In genomic region chr2:158606511-158606964, GRCm38 (mm10) we compare ENCODE assay signal across 13 mouse cellular contexts. TPM values are rescaled to one million over a fixed set of nuclear protein-coding genes. Genes with fewer than 3 reads are reported as not detected.
DNase-seq lines count a peak whose midpoint lies in the region; ATAC-seq lines count a peak whose summit lies in the region.
"Had no signal": no experiment of that assay in that cellular context is flagged by ENCODE, and none has a peak within 500 bp of the region (broad histone marks: within the 10 kb centered on the region; RNA-seq: fewer than 3 reads in every experiment).

No protein-coding gene starts in this region.

- WGBS in forebrain, embryonic 10.5 days = 5% methylated on average over 4 of the region's 4 CpGs
- WGBS in neural tube, embryonic 12.5 days = 6% methylated on average over 4 of the region's 4 CpGs

- H3K4me1 ChIP-seq in forebrain, embryonic 10.5 days = peaks cover 45% of the 10 kb centered on the region
- H3K4me1 ChIP-seq in neural tube, embryonic 12.5 days = peaks cover 13% of the 10 kb centered on the region

- no peak overlapping the region; the same call in 1 of the 2 replicates for H3K4me3 ChIP-seq in forebrain, embryonic 10.5 days
- peak overlapping the region; percentile 51 for H3K4me3 ChIP-seq in neural tube, embryonic 12.5 days

- intact Hi-C loops in left cerebral cortex, postnatal 4 days (cut with DNase I) = loop anchor here (5.0 kb wide), 1 partner anchor 44 kb away; no protein-coding TSS in a partner anchor
- intact Hi-C loops in gastrocnemius, postnatal 36 days (cut with DNase I) = no loop called here

- DNase-seq in left cerebral cortex, postnatal 4 days = peak; percentile 61
- DNase-seq in left cerebral cortex, adult 9 months (ENCODE audit: low spot score in 2 of 2) = no peak
- no peak for DNase-seq in forebrain, embryonic 10.5 days (ENCODE audit: extremely low spot score, low spot score)
- peak; percentile 5 for DNase-seq in induced T-regulatory cell, adult 2 months (ENCODE audit: low read depth)
- no peak for DNase-seq in layer of hippocampus, adult 18-20 months (ENCODE audit: low spot score in 2 of 2)
- no peak for DNase-seq in gastrocnemius, postnatal 36 days
- DNase-seq in layer of hippocampus, adult 8-10 months (ENCODE audit: low spot score in 2 of 2) = no peak
- DNase-seq: layer of hippocampus, postnatal 36 days; lung, postnatal 4 days; right cerebral cortex, postnatal 14 days; thymus, adult 2 months had no signal

- H3K27me3 ChIP-seq in forebrain, embryonic 10.5 days (ENCODE audit: poor library complexity, severe bottlenecking) = peaks cover 97% of the 10 kb centered on the region
- peaks cover 75% of the 10 kb centered on the region for H3K27me3 ChIP-seq in neural tube, embryonic 12.5 days (replicated peaks)

- peak overlapping the region; percentile 35; the same call in 1 of the 2 replicates for H3K27ac ChIP-seq in forebrain, embryonic 10.5 days
- peak overlapping the region; percentile 68 for H3K27ac ChIP-seq in neural tube, embryonic 12.5 days

- ATAC-seq in neural tube, embryonic 12.5 days (ENCODE audit: low FRiP score, low read depth) = no peak

- H3K9me3 ChIP-seq in forebrain, embryonic 10.5 days = no peaks in the 10 kb centered on the region
- H3K9me3 ChIP-seq in neural tube, embryonic 12.5 days = no peaks in the 10 kb centered on the region

- H3K4me2 ChIP-seq in neural tube, embryonic 12.5 days (replicated peaks) = peak overlapping the region; percentile 51

- peak overlapping the region; percentile 70; the same call in 1 of the 2 replicates for H3K9ac ChIP-seq in neural tube, embryonic 12.5 days

- H3K36me3 ChIP-seq in forebrain, embryonic 10.5 days (replicated peaks) = no peaks in the 10 kb centered on the region
- no peaks in the 10 kb centered on the region for H3K36me3 ChIP-seq in neural tube, embryonic 12.5 days

RNA-seq across cellular contexts. Expression of gene Slc32a1, which starts 4.0 kb away (rescaled TPM):
- total RNA-seq in left cerebral cortex, postnatal 4 days (2021) = 10 to 100 TPM; 41.8 to 59.9 TPM
- 0.14 and 0.47 TPM in 2 replicates for polyA plus RNA-seq in forebrain, embryonic 10.5 days (2016; fragmentation: Nextera tagmentation; extraction: Ambion mirVana)
- polyA plus RNA-seq in neural tube, embryonic 12.5 days (2016; fragmentation: Nextera tagmentation; extraction: Ambion mirVana) = 3.5 and 4.4 TPM in 2 replicates
- total RNA-seq in layer of hippocampus, adult 18-20 months (2021) = 10 to 100 TPM; 71.2 to 76.5 TPM
- total RNA-seq in gastrocnemius, postnatal 36 days (2021) = not detected
- 10 to 100 TPM; 62.7 to 69.9 (median 64.8) TPM for total RNA-seq in layer of hippocampus, adult 8-10 months (2022)
- polyA plus RNA-seq: heart, embryonic 14.5 days had no signal

RNA-seq across cellular contexts. Expression of gene Actr5, which starts 18.1 kb away (rescaled TPM):
- total RNA-seq in left cerebral cortex, postnatal 4 days (2021) = 10 to 100 TPM; 14.3 to 15.5 TPM
- 14.1 and 17.0 TPM in 2 replicates for polyA plus RNA-seq in forebrain, embryonic 10.5 days (2016; fragmentation: Nextera tagmentation; extraction: Ambion mirVana)
- polyA plus RNA-seq in neural tube, embryonic 12.5 days (2016; fragmentation: Nextera tagmentation; extraction: Ambion mirVana) = 20.3 and 20.5 TPM in 2 replicates
- total RNA-seq in layer of hippocampus, adult 18-20 months (2021) = 10 to 100 TPM; 10.3 to 12.7 TPM
- 1 to 10 TPM; 2.4 to 3.6 TPM for total RNA-seq in gastrocnemius, postnatal 36 days (2021)
- 10 to 100 TPM; 14.3 to 15.1 (median 14.7) TPM for total RNA-seq in layer of hippocampus, adult 8-10 months (2022)

RNA-seq across cellular contexts. Expression of gene Ppp1r16b, which starts 58.7 kb away (rescaled TPM):
- total RNA-seq in left cerebral cortex, postnatal 4 days (2021) = 10 to 100 TPM; 50.2 to 51.0 TPM
- polyA plus RNA-seq in forebrain, embryonic 10.5 days (2016; fragmentation: Nextera tagmentation; extraction: Ambion mirVana) = 2.2 and 2.3 TPM in 2 replicates
- 4.2 and 4.5 TPM in 2 replicates for polyA plus RNA-seq in neural tube, embryonic 12.5 days (2016; fragmentation: Nextera tagmentation; extraction: Ambion mirVana)
- total RNA-seq in layer of hippocampus, adult 18-20 months (2021) = 100 to 1,000 TPM; 141 to 144 TPM
- total RNA-seq in gastrocnemius, postnatal 36 days (2021) = 1 to 10 TPM; 3.5 to 3.6 TPM
- 100 to 1,000 TPM; 118 to 142 (median 128) TPM for total RNA-seq in layer of hippocampus, adult 8-10 months (2022)

Comparison
In these comparisons a context has a peak if more than half of its experiments do, and no peak if none do; other contexts are left out.
1. DNase-seq: peak in left cerebral cortex, postnatal 4 days (single experiment) and induced T-regulatory cell, adult 2 months (single experiment); none in left cerebral cortex, adult 9 months (0 of 2), forebrain, embryonic 10.5 days (single experiment), layer of hippocampus, adult 18-20 months (0 of 2), gastrocnemius, postnatal 36 days (0 of 2) and layer of hippocampus, adult 8-10 months (0 of 2).
2. RNA of gene Slc32a1, which starts 4.0 kb away (total RNA-seq): 71.2 to 76.5 TPM in layer of hippocampus, adult 18-20 months, 62.7 to 69.9 TPM in layer of hippocampus, adult 8-10 months and 41.8 to 59.9 TPM in left cerebral cortex, postnatal 4 days; not detected in gastrocnemius, postnatal 36 days; every median in the first group is over 10 times any median in the second.
3. RNA of gene Ppp1r16b, which starts 58.7 kb away (total RNA-seq): 141 to 144 TPM in layer of hippocampus, adult 18-20 months, 118 to 142 TPM in layer of hippocampus, adult 8-10 months and 50.2 to 51.0 TPM in left cerebral cortex, postnatal 4 days; 3.5 to 3.6 TPM in gastrocnemius, postnatal 36 days; every median in the first group is over 10 times any median in the second.